Mouse (Mus musculus) WW6 (cell line): ENCODE measurements around the gene Mok.

Source experiments
- DNase-seq: peaks from one replicate; pipeline ENCODE4 v3.0.0-alpha.2; 2013; ENCODE audit warnings: low read depth, low spot score

Mok gene

DNA sequence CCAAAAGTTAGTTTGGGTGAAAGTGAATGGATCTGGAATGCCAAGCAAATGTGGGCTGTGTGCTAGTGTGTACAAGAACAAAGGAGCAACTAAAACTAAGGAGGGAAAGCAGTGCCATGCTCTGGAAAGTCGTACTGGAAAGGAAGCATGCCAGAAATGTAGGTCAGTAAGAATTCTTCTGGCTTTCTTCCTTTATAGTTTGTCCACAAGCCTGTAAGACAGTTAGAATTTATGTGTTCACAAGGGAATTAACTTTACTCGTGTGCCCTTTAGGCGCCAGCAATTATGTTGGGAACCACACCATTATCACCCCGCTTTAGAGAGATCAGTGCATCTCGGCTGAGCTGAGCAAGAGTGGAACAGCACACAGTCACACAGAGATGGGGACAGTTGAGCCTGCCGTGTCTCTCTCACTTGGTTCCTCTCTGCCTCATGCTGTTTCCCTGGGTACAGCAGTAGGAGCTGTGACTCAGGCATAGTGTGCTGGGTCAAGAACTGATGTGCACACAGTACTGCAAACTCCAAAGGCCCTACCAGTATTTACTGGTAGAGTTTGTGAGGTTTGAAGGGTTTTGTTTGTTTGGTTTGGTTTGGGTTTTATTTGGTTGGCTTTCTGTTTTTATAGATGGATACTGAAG, 71.0 kb downstream of the Mok start:
- no peak for DNase-seq

DNA sequence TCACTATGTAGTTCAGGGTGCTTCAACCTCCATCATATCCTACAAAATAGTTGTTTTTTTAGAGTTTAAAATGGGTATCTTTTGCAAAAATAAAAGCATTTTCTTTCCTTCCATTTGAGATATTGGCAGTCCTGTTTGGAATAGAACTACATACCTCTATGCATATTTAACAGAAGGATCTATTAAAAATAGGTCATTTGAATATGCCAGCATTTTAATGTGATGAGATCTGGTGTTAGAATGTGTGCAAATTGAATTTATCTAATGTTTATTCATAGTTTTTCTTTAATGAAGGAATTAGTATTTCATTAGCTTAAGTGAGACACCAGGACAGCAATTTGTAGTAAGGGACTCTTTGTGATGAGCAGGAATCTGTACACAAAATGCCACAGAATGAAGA, 72.2 kb downstream of the Mok start:
- no peak for DNase-seq

DNA sequence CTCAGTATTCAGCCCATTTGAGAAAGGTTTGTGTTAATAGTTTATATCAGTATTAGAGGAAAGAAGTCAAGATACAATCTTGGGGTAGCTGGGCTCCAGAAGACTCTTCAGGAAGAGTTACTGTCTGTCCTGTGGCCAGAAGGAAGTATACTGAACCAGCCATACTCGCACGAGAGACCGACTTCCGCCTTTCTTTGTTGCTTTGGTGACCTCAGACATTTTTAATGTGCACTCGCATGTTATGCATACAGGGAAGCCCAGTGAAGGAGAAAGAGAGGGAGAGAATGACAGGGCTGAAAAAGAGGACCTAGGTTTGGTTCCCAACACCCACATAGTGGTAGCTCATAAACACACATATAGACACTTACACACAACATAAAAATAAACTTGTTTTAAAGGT, 76.2 kb downstream of the Mok start:
- no peak for DNase-seq

DNA sequence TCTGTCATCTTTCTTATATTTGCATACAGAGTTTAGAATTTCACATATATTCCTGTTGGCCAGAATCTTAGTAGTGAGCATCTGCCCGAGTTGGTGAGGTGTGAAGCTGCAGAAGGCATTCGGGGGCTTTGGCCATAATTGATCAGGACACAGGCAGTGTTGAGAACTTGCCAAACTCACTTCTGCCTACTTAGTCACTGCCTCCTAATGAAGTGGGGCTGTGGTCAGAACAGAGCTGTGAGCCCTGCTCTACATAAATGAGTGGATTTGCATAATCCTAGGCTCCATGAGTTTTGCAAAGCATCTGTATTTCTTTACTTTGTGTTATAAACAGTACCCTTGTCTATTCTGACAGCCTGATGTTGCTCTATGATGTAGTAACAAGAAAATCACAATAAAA, 78.4 kb downstream of the Mok start:
- DNase-seq = no peak

DNA sequence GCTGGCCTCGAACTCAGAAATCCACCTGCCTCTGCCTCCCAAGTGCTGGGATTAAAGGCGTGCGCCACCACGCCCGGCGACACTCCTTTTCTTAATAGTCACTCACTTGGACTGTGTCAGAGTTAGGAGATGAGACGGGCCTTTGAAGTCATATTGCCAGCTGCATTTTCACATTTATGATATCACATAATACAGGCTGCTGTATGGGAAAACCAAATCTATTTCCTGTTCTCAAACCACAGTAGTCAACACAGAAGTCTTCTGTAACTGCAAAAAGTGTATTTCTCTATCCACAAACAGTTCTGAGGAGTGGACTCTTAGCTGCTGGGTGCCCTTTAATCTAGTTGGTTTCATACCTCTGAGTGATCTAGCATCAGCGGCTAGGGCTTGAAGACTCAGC, 81.8 kb downstream of the Mok start:
- DNase-seq = no peak
